Mouse (Mus musculus): Measurements from ENCODE around the gene Ppm1k. TPM values are rescaled to one million over a fixed set of nuclear protein-coding genes. Genes with fewer than 3 reads are reported as not detected.
"Not testable (repeated sequence)": the region's sequence is repeated elsewhere in the genome, so short reads cannot be mapped to it uniquely, and the experiment has no call there.

The Ppm1k gene
- polyA plus RNA-seq, 1 experiment from 2014 or later = 9.4 TPM

- Histone ChIP-seq H3K4me1 (ENCODE audit: control insufficient read depth, insufficient read depth, low read length) (no peaks in the 10 kb centered on the region), H3K9ac (replicated peaks; ENCODE audit: low read depth, low read length) (no peak overlapping the region), H3K4me2 (ENCODE audit: low read depth, low read length) (no peak overlapping the region), H3K9me3 (ENCODE audit: control insufficient read depth, low read length) (no peaks in the 10 kb centered on the region), H3K27ac (ENCODE audit: low read depth, low read length) (no peak overlapping the region), H3K27me3 (ENCODE audit: control insufficient read depth, insufficient read depth, low read length) (no peaks in the 10 kb centered on the region), H3K4me3 (ENCODE audit: low read depth, low read length) (no peak overlapping the region), H3K36me3 (ENCODE audit: control insufficient read depth, insufficient read depth, low read length) (no peaks in the 10 kb centered on the region)
- no peak for ATAC-seq (ENCODE audit: low read depth)
- 77% methylated on average over 10 of the region's 10 CpGs for WGBS
Observed at GRCm38 (mm10) chr6:57520749-57521652, 14.3 kb downstream of the Ppm1k start.

GRCm38 (mm10) chr6:57514035-57514374 is 21.3 kb downstream of the Ppm1k start:
- H3K4me2 ChIP-seq (ENCODE audit: low read depth, low read length) = no peak overlapping the region
- H3K27me3 ChIP-seq (ENCODE audit: control insufficient read depth, insufficient read depth, low read length) = no peaks in the 10 kb centered on the region
- ATAC-seq (ENCODE audit: low read depth) = no peak
- no peaks in the 10 kb centered on the region for H3K4me1 ChIP-seq (ENCODE audit: control insufficient read depth, insufficient read depth, low read length)
- 80% methylated on average over 4 of the region's 4 CpGs for WGBS
- H3K4me3 ChIP-seq (ENCODE audit: low read depth, low read length) = no peak overlapping the region
- H3K9me3 ChIP-seq (ENCODE audit: control insufficient read depth, low read length) = no peaks in the 10 kb centered on the region
- H3K36me3 ChIP-seq (ENCODE audit: control insufficient read depth, insufficient read depth, low read length) = peaks cover 8% of the 10 kb centered on the region; the same call in 1 of the 2 replicates
- no peak overlapping the region for H3K9ac ChIP-seq (replicated peaks; ENCODE audit: low read depth, low read length)
- H3K27ac ChIP-seq (ENCODE audit: low read depth, low read length) = no peak overlapping the region

GRCm38 (mm10) chr6:57513351-57514034 is 21.8 kb downstream of the Ppm1k start:
- 86% methylated on average over 7 of the region's 7 CpGs for WGBS

GRCm38 (mm10) chr6:57511899-57512298 is 23.4 kb downstream of the Ppm1k start:
- Histone ChIP-seq H3K4me2 (ENCODE audit: low read depth, low read length) (no peak overlapping the region), H3K27me3 (ENCODE audit: control insufficient read depth, insufficient read depth, low read length) (no peaks in the 10 kb centered on the region), H3K27ac (ENCODE audit: low read depth, low read length) (no peak overlapping the region), H3K4me3 (ENCODE audit: low read depth, low read length) (no peak overlapping the region), H3K9ac (replicated peaks; ENCODE audit: low read depth, low read length) (no peak overlapping the region), H3K4me1 (ENCODE audit: control insufficient read depth, insufficient read depth, low read length) (no peaks in the 10 kb centered on the region), H3K36me3 (ENCODE audit: control insufficient read depth, insufficient read depth, low read length) (peaks cover 8% of the 10 kb centered on the region; the same call in 1 of the 2 replicates), H3K9me3 (ENCODE audit: control insufficient read depth, low read length) (no peaks in the 10 kb centered on the region)
- ATAC-seq (ENCODE audit: low read depth) = no peak
- WGBS = 92% methylated on average over 5 of the region's 5 CpGs

More at GRCm38 (mm10) chr6:57513351-57514034, 21.8 kb downstream of the Ppm1k start:
- Histone ChIP-seq H3K4me3 (ENCODE audit: low read depth, low read length) (no peak overlapping the region), H3K36me3 (ENCODE audit: control insufficient read depth, insufficient read depth, low read length) (peaks cover 8% of the 10 kb centered on the region; the same call in 1 of the 2 replicates), H3K9ac (replicated peaks; ENCODE audit: low read depth, low read length) (no peak overlapping the region), H3K27me3 (ENCODE audit: control insufficient read depth, insufficient read depth, low read length) (no peaks in the 10 kb centered on the region), H3K9me3 (ENCODE audit: control insufficient read depth, low read length) (no peaks in the 10 kb centered on the region), H3K27ac (ENCODE audit: low read depth, low read length) (no peak overlapping the region), H3K4me2 (ENCODE audit: low read depth, low read length) (no peak overlapping the region), H3K4me1 (ENCODE audit: control insufficient read depth, insufficient read depth, low read length) (no peaks in the 10 kb centered on the region)
- ATAC-seq (ENCODE audit: low read depth) = no peak

GRCm38 (mm10) chr6:57503662-57504379 is 31.4 kb downstream of the Ppm1k start:
- Histone ChIP-seq H3K4me2 (ENCODE audit: low read depth, low read length) (no peak overlapping the region), H3K27ac (ENCODE audit: low read depth, low read length) (no peak overlapping the region), H3K27me3 (ENCODE audit: control insufficient read depth, insufficient read depth, low read length) (no peaks in the 10 kb centered on the region), H3K4me3 (ENCODE audit: low read depth, low read length) (no peak overlapping the region), H3K9me3 (ENCODE audit: control insufficient read depth, low read length) (no peaks in the 10 kb centered on the region), H3K36me3 (ENCODE audit: control insufficient read depth, insufficient read depth, low read length) (no peaks in the 10 kb centered on the region), H3K4me1 (ENCODE audit: control insufficient read depth, insufficient read depth, low read length) (no peaks in the 10 kb centered on the region), H3K9ac (replicated peaks; ENCODE audit: low read depth, low read length) (no peak overlapping the region)
- no peak for ATAC-seq (ENCODE audit: low read depth)
- whole genome bisulfite sequencing = 42% methylated on average over 3 of the region's 3 CpGs

- Histone ChIP-seq H3K27ac (ENCODE audit: low read depth, low read length) (no peak overlapping the region), H3K27me3 (ENCODE audit: control insufficient read depth, insufficient read depth, low read length) (no peaks in the 10 kb centered on the region), H3K4me1 (ENCODE audit: control insufficient read depth, insufficient read depth, low read length) (no peaks in the 10 kb centered on the region), H3K9ac (replicated peaks; ENCODE audit: low read depth, low read length) (no peak overlapping the region), H3K4me3 (ENCODE audit: low read depth, low read length) (no peak overlapping the region), H3K4me2 (ENCODE audit: low read depth, low read length) (no peak overlapping the region), H3K36me3 (ENCODE audit: control insufficient read depth, insufficient read depth, low read length) (no peaks in the 10 kb centered on the region), H3K9me3 (ENCODE audit: control insufficient read depth, low read length) (no peaks in the 10 kb centered on the region)
- ATAC-seq (ENCODE audit: low read depth) = no peak
- WGBS = 87% methylated on average over 2 of the region's 2 CpGs
Observed at GRCm38 (mm10) chr6:57499209-57499608, 36.1 kb downstream of the Ppm1k start.

- H3K27me3 ChIP-seq (ENCODE audit: control insufficient read depth, insufficient read depth, low read length); H3K9me3 ChIP-seq (ENCODE audit: control insufficient read depth, low read length); H3K4me1 ChIP-seq (ENCODE audit: control insufficient read depth, insufficient read depth, low read length); H3K4me2 ChIP-seq (ENCODE audit: low read depth, low read length); ATAC-seq (ENCODE audit: low read depth); H3K9ac ChIP-seq (replicated peaks; ENCODE audit: low read depth, low read length); H3K4me3 ChIP-seq (ENCODE audit: low read depth, low read length); H3K36me3 ChIP-seq (ENCODE audit: control insufficient read depth, insufficient read depth, low read length); H3K27ac ChIP-seq (ENCODE audit: low read depth, low read length): not testable (repeated sequence)
- WGBS = 14% methylated on average over 3 of the region's 3 CpGs
Observed at GRCm38 (mm10) chr6:57468161-57468560, 67.1 kb downstream of the Ppm1k start.

Data from neural tube, embryonic 14.5 days (tissue).